8 mouse cellular contexts compared by ENCODE assay signal in genomic region chr9:106892552-106892875, GRCm38 (mm10). TPM values are rescaled to one million over a fixed set of nuclear protein-coding genes. Genes with fewer than 3 reads are reported as not detected.
DNase-seq lines count a peak whose midpoint lies in the region; ATAC-seq and TF ChIP-seq lines count a peak whose summit lies in the region.

No protein-coding gene starts in this region.

- TF ChIP-seq POLR2A in MEL (IDR thresholded peaks at IDR 0.05; ENCODE audit: control insufficient read depth in 1 of 2, insufficient read depth in 1 of 2, low read depth in 1 of 2, low read length in 2 of 2, poor library complexity in 1 of 2), result no peak

- H3K27me3 ChIP-seq in heart, embryonic 15.5 days, result no peaks in the 10 kb centered on the region
- H3K27me3 ChIP-seq in MEL (ENCODE audit: control insufficient read depth in 1 of 2, insufficient read depth in 2 of 2, low read length in 2 of 2), result peaks cover 3 to 4% of the 10 kb centered on the region in 2 experiments; a peak in 2 of 4 replicates
- no peaks in the 10 kb centered on the region for H3K27me3 ChIP-seq in hindbrain, embryonic 10.5 days (ENCODE audit: insufficient read depth, poor library complexity, severe bottlenecking)
- H3K27me3 ChIP-seq in midbrain, embryonic 11.5 days (ENCODE audit: control insufficient read depth, insufficient read depth, low read length), result no peaks in the 10 kb centered on the region

- WGBS in heart, embryonic 15.5 days, result under 1% methylated on average over 9 of the region's 9 CpGs
- under 1% methylated on average over 9 of the region's 9 CpGs for WGBS in hindbrain, embryonic 10.5 days
- 0% methylated on average over 9 of the region's 9 CpGs for WGBS in midbrain, embryonic 11.5 days

- peak overlapping the region; percentile 97 for H3K27ac ChIP-seq in heart, embryonic 15.5 days
- peak overlapping the region; percentile 86 for H3K27ac ChIP-seq in MEL (ENCODE audit: control insufficient read depth, low read depth, low read length)
- peak overlapping the region; percentile 97 for H3K27ac ChIP-seq in hindbrain, embryonic 10.5 days
- H3K27ac ChIP-seq in midbrain, embryonic 11.5 days (ENCODE audit: low read depth, low read length), result peak overlapping the region; percentile 80

- no peak for ATAC-seq in heart, embryonic 15.5 days (replicated peaks; ENCODE audit: insufficient number of reproducible peaks, insufficient read depth, low FRiP score, low read depth)
- no peak for ATAC-seq in midbrain, embryonic 11.5 days (ENCODE audit: low FRiP score)

- DNase-seq in heart, adult 11 months, result no peak
- DNase-seq in MEL (ENCODE audit: low read depth, low spot score), result no peak
- no peak for DNase-seq in hindbrain, embryonic 10.5 days (ENCODE audit: low spot score)
- DNase-seq in midbrain, embryonic 11.5 days (ENCODE audit: low spot score, missing footprints), result no peak
- no peak for DNase-seq in right cerebral cortex, postnatal 10 days (ENCODE audit: low spot score in 2 of 2)
- DNase-seq in ovary, postnatal 36 days (ENCODE audit: low spot score), result no peak
- no peak for DNase-seq in natural killer cell, adult 2 months (ENCODE audit: low spot score in 2 of 2)

- H3K9ac ChIP-seq in heart, embryonic 15.5 days, result peak overlapping the region; percentile 72
- peak overlapping the region; percentile 81 for H3K9ac ChIP-seq in MEL (ENCODE audit: control insufficient read depth, low read depth, low read length, poor library complexity, severe bottlenecking)
- H3K9ac ChIP-seq in midbrain, embryonic 11.5 days (ENCODE audit: low read length), result peak overlapping the region; percentile 83

- TF ChIP-seq EP300 in MEL (IDR thresholded peaks at IDR 0.05; ENCODE audit: low read depth in 1 of 2, low read length in 2 of 2), result no peak

- peaks cover 26% of the 10 kb centered on the region for H3K4me1 ChIP-seq in heart, embryonic 15.5 days (replicated peaks)
- H3K4me1 ChIP-seq in MEL (ENCODE audit: control insufficient read depth in 1 of 2, insufficient read depth in 2 of 2, low read length in 2 of 2), result peaks cover 6 to 24% of the 10 kb centered on the region in 2 experiments; a peak in 3 of 4 replicates
- peaks cover 49% of the 10 kb centered on the region for H3K4me1 ChIP-seq in hindbrain, embryonic 10.5 days (replicated peaks)
- peaks cover 20% of the 10 kb centered on the region for H3K4me1 ChIP-seq in midbrain, embryonic 11.5 days (ENCODE audit: control insufficient read depth, insufficient read depth, low read length)

- H3K36me3 ChIP-seq in heart, embryonic 15.5 days, result peaks cover 24% of the 10 kb centered on the region
- H3K36me3 ChIP-seq in MEL (ENCODE audit: control insufficient read depth in 1 of 2, insufficient read depth in 2 of 2, low read length in 2 of 2), result peaks cover 3 to 26% of the 10 kb centered on the region in 2 experiments
- H3K36me3 ChIP-seq in hindbrain, embryonic 10.5 days, result peaks cover 36% of the 10 kb centered on the region
- H3K36me3 ChIP-seq in midbrain, embryonic 11.5 days (ENCODE audit: control insufficient read depth, insufficient read depth, low read length), result peaks cover 18% of the 10 kb centered on the region

- TF ChIP-seq CTCF in MEL (IDR thresholded peaks at IDR 0.05 in 2 of 3, conservative IDR thresholded peaks at IDR 0.05 in 1 of 3; ENCODE audit: control insufficient read depth in 1 of 3, insufficient read depth in 1 of 3, low read depth in 2 of 3, low read length in 3 of 3, poor library complexity in 1 of 3, severe bottlenecking in 1 of 3), result no peak

- no peak for TF ChIP-seq RAD21 in MEL (IDR thresholded peaks at IDR 0.05; ENCODE audit: low read depth, low read length)

- H3K4me3 ChIP-seq in heart, embryonic 15.5 days, result peak overlapping the region; percentile 94
- H3K4me3 ChIP-seq in MEL (ENCODE audit: control insufficient read depth in 1 of 2, insufficient read depth in 1 of 2, low read depth in 2 of 2, low read length in 2 of 2), result peak overlapping the region; percentile 67 to 89
- peak overlapping the region; percentile 97 for H3K4me3 ChIP-seq in hindbrain, embryonic 10.5 days
- H3K4me3 ChIP-seq in midbrain, embryonic 11.5 days (ENCODE audit: low read depth, low read length), result peak overlapping the region; percentile 72

- H3K9me3 ChIP-seq in heart, embryonic 15.5 days (replicated peaks), result no peaks in the 10 kb centered on the region
- no peaks in the 10 kb centered on the region for H3K9me3 ChIP-seq in MEL (replicated peaks; ENCODE audit: insufficient read depth, low read length)
- H3K9me3 ChIP-seq in hindbrain, embryonic 10.5 days, result no peaks in the 10 kb centered on the region
- H3K9me3 ChIP-seq in midbrain, embryonic 11.5 days (ENCODE audit: control insufficient read depth, low read length), result no peaks in the 10 kb centered on the region

- H3K4me2 ChIP-seq in heart, embryonic 15.5 days, result peak overlapping the region; percentile 85
- peak overlapping the region; percentile 77 for H3K4me2 ChIP-seq in midbrain, embryonic 11.5 days

- H3K79me2 ChIP-seq in MEL (ENCODE audit: control insufficient read depth, insufficient read depth, low read length, poor library complexity), result peaks cover 27% of the 10 kb centered on the region

TF ChIP-seq in MEL, 35 proteins besides CTCF, POLR2A, EP300 and RAD21:
- TF ChIP-seq MAX (IDR thresholded peaks at IDR 0.05; ENCODE audit: low read length), result no peak
- TF ChIP-seq POLR2AphosphoS5 (IDR thresholded peaks at IDR 0.05; ENCODE audit: borderline replicate concordance, low read depth, low read length), result 0 out of 2 replicates have a peak, but pooled peaks have one; percentile 23
TF ChIP-seq in MEL: peak in this region for 1.

RNA-seq across cellular contexts. Expression of gene Manf, which starts 0.7 kb away (rescaled TPM):
- 188 and 199 TPM in 2 replicates for polyA plus RNA-seq in heart, embryonic 15.5 days (2015; fragmentation: Nextera tagmentation; extraction: Ambion mirVana)
- 209 and 316 TPM in 2 replicates for total RNA-seq in MEL (2012; rRNA removed)
- polyA plus RNA-seq in MEL (2012; ENCODE audit: insufficient read depth in 1 of 2, insufficient read length in 2 of 2, low read depth in 1 of 2, low replicate concordance in 2 of 2, missing spikeins in 1 of 2), result 100 to 1,000 TPM in 1 of 2 experiments, not detected in 1; 289 TPM
- 253 and 276 TPM in 2 replicates for polyA plus RNA-seq in hindbrain, embryonic 10.5 days (2016; fragmentation: Nextera tagmentation; extraction: Ambion mirVana)
- 278 and 281 TPM in 2 replicates for polyA plus RNA-seq in midbrain, embryonic 11.5 days (2014; fragmentation: Nextera tagmentation; extraction: Ambion mirVana)

RNA-seq across cellular contexts. Expression of gene Rbm15b, which starts 5.3 kb away (rescaled TPM):
- 3.7 and 7.6 TPM in 2 replicates for polyA plus RNA-seq in heart, embryonic 15.5 days (2015; fragmentation: Nextera tagmentation; extraction: Ambion mirVana)
- 23.3 and 29.7 TPM in 2 replicates for total RNA-seq in MEL (2012; rRNA removed)
- polyA plus RNA-seq in MEL (2012; ENCODE audit: insufficient read depth in 1 of 2, insufficient read length in 2 of 2, low read depth in 1 of 2, low replicate concordance in 2 of 2, missing spikeins in 1 of 2), result 10 to 100 TPM in 1 of 2 experiments, not detected in 1; 42.2 TPM
- polyA plus RNA-seq in hindbrain, embryonic 10.5 days (2016; fragmentation: Nextera tagmentation; extraction: Ambion mirVana), result 17.1 and 23.8 TPM in 2 replicates
- polyA plus RNA-seq in midbrain, embryonic 11.5 days (2014; fragmentation: Nextera tagmentation; extraction: Ambion mirVana), result 24.7 and 26.8 TPM in 2 replicates
